Mouse (Mus musculus): Measurements from ENCODE around the gene Ifit2. TPM values are rescaled to one million over a fixed set of nuclear protein-coding genes. Genes with fewer than 3 reads are reported as not detected.
"Not testable (repeated sequence)": the region's sequence is repeated elsewhere in the genome, so short reads cannot be mapped to it uniquely, and the experiment has no call there.

Gene Ifit2
- polyA plus RNA-seq, 1 experiment from 2014 or later, result 5.2 TPM

DNA sequence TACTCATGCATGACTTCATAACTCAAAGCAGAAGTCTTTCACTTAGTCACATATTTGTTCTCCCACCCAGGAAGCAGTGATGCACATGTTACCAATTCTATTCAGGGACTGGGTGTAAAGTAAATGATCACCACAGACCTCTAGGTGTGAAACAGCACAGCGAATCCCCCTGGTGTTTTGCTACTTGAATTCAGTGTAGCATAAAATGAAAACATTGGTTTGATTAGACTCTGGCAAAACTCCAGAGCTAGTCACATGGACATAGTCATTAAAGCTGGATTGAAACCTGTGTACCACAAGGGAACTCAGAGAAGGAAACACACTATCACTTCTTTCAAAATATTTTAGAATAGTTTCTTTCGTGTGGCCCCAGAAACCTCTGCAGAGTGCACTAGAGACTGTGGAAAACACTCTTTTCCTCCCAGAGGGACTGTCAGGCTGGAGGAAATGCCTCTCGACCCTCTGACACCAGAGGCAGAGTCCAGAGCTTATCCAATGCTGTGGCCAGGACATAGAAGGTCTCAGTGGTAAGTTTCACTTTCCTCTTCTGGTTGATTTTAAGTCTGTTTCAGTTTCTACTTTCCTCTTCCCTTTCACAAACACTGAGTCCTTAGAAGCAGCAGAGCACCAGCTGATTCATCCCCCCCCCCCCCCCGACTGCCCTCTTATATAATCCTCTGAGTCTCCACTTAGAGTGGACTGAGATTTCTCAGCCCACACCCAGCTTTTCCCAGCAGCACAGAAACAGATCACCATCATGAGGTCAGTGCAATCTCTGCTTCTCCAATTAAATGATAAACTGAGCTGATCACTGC, 57.0 kb downstream of the Ifit2 start, which contains the start of gene Ifit3b:
Ifit3b (plus strand) TSS at position 734 of the 815 bp plus-strand sequence.
- not testable (repeated sequence) for ATAC-seq (ENCODE audit: low FRiP score, low read depth); H3K36me3 ChIP-seq
- WGBS, result 56% methylated on average over 4 of the region's 4 CpGs

DNA sequence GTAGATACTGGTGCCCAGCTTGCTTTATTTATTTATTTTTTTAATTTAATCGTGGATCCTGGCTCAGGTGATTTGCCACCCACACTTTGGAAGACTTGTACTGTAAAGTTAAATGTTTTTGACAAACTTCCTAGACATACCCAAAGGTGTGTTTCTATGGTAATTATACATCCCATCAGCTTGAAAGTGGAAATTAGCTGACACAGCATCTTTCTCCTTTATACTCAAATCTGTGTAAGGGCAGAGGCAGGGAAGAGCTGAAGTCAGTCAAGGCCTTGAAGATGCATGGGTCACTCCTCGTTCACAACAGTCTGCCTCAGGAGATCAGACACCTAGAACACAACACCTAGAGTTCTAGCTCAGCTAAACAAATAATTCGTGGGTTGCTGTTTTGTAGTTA, 59.6 kb downstream of the Ifit2 start:
- H3K36me3 ChIP-seq; H3K9me3 ChIP-seq; H3K27me3 ChIP-seq; ATAC-seq (ENCODE audit: low FRiP score, low read depth); H3K4me3 ChIP-seq; H3K4me2 ChIP-seq (replicated peaks); H3K4me1 ChIP-seq; H3K27ac ChIP-seq (replicated peaks); H3K9ac ChIP-seq (replicated peaks): not testable (repeated sequence)
- WGBS, result 79% methylated on average over 3 of the region's 3 CpGs

More for the DNA sequence above, 57.0 kb downstream of the Ifit2 start, which contains the start of gene Ifit3b:
- not testable (repeated sequence) for H3K4me1 ChIP-seq; H3K9me3 ChIP-seq; H3K27ac ChIP-seq (replicated peaks); H3K4me2 ChIP-seq (replicated peaks); H3K27me3 ChIP-seq; H3K9ac ChIP-seq (replicated peaks); H3K4me3 ChIP-seq

DNA sequence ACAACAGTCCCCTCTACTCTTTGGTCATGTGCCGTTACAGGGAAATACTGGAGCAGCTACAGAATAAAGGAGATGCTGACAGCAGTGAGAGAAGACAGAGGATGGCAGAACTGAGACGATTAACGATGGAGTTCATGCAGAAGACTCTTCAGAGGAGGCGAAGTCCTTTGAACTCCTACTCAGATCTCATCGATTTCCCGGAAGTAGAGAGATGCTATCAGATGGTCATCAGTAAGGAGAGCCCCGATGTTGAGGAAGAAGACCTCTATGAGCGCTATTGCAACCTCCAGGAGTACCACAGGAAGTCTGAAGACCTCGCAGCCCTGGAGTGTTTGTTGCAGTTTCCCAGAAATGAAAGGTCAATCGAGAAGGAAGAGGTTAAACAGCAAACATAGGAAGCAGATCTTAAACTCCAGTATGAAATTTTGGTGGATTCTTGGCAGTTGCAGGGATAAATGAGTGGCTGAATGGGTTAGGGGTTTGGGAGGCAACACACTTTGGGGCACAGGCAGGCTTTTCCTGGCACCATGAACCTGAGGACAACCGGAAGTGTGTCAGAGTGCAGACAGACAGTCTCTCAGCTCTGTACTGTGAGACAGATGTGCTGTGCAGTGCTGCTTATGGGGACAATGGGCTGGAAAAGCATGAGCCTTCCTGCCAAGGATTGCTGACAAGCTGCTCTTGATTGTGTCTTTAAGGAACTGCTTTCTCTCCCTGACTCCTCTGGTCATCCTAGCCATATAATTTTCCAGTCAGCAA, 61.9 kb downstream of the Ifit2 start:
- 89% methylated on average over 5 of the region's 11 CpGs for WGBS
- not testable (repeated sequence) for H3K36me3 ChIP-seq; H3K4me1 ChIP-seq; H3K4me2 ChIP-seq (replicated peaks); H3K27ac ChIP-seq (replicated peaks); H3K9ac ChIP-seq (replicated peaks); ATAC-seq (ENCODE audit: low FRiP score, low read depth); H3K27me3 ChIP-seq; H3K4me3 ChIP-seq; H3K9me3 ChIP-seq

DNA sequence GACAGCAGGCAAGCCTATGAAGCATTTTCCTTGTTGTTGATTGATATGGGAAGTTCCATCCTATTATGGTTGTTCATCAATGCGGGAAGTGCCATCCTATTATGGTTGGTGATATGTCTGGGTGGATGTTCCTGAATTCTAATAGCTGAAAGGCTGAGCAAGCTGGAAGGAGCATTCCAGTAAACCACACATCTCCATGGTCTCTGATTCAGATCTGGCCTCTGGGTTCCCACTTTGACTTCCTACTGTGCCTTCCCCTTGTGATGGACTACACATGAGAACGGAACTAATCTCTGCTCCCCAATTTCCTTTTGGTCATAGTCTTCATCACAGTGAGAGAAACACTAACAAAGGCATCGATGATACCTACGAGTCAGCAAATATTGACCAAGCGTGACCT, 70.4 kb downstream of the Ifit2 start:
- H3K4me1 ChIP-seq, result no peaks in the 10 kb centered on the region
- no peak overlapping the region for H3K4me3 ChIP-seq
- no peak overlapping the region for H3K27ac ChIP-seq (replicated peaks)
- 93% methylated on average over 5 of the region's 5 CpGs for WGBS
- ATAC-seq (ENCODE audit: low FRiP score, low read depth), result no peak
- no peak overlapping the region for H3K4me2 ChIP-seq (replicated peaks)
- no peaks in the 10 kb centered on the region for H3K9me3 ChIP-seq
- no peaks in the 10 kb centered on the region for H3K36me3 ChIP-seq
- no peaks in the 10 kb centered on the region for H3K27me3 ChIP-seq
- H3K9ac ChIP-seq (replicated peaks), result no peak overlapping the region

DNA sequence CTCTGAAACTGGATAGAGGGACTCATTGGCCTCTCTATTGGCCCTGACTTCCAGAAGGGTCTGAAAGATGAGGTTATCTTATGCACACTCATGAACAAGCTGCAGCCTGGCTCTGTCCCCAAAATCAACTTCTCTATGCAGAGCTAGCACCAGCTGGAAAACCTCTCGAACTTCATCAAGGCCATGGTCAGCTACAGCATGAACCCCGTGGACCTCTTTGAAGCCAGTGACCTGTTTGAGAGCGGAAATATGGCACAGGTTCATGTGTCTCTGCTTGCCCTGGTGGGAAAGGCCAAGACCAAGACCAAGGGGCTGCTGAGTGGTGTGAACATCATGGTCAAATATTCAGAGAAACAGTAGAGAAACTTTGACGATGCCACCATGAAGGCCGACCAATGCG, 73.3 kb downstream of the Ifit2 start:
- no peaks in the 10 kb centered on the region for H3K9me3 ChIP-seq
- no peak overlapping the region for H3K4me3 ChIP-seq
- WGBS, result 89% methylated on average over 6 of the region's 6 CpGs
- no peak overlapping the region for H3K9ac ChIP-seq (replicated peaks)
- no peak overlapping the region for H3K4me2 ChIP-seq (replicated peaks)
- H3K27me3 ChIP-seq, result no peaks in the 10 kb centered on the region
- ATAC-seq (ENCODE audit: low FRiP score, low read depth), result no peak
- no peak overlapping the region for H3K27ac ChIP-seq (replicated peaks)
- no peaks in the 10 kb centered on the region for H3K36me3 ChIP-seq
- H3K4me1 ChIP-seq, result no peaks in the 10 kb centered on the region

DNA sequence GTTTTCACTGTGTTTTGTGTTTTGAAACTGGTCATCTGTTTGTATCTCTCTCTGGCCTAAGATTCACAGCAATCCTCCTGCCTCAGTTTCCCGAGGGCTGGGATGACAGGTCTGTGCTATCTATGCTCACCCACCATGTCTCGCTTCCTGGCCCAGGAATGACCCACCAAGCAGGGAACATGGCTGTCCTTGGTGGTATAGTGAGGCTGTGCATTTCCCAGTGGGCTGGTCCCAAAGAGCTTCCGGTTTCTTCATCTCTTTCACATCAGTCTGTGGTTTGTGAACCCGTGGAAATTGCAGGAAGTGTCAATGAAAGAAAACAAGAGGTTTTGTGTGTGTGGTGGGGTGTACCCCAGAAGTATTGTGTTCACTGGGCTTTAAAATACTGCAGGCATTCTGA, 74.2 kb downstream of the Ifit2 start:
- no peak overlapping the region for H3K4me2 ChIP-seq (replicated peaks)
- no peak overlapping the region for H3K27ac ChIP-seq (replicated peaks)
- no peak for ATAC-seq (ENCODE audit: low FRiP score, low read depth)
- no peaks in the 10 kb centered on the region for H3K36me3 ChIP-seq
- H3K4me3 ChIP-seq, result no peak overlapping the region
- H3K4me1 ChIP-seq, result no peaks in the 10 kb centered on the region
- 84% methylated on average over 4 of the region's 4 CpGs for WGBS
- H3K9me3 ChIP-seq, result no peaks in the 10 kb centered on the region
- no peaks in the 10 kb centered on the region for H3K27me3 ChIP-seq
- no peak overlapping the region for H3K9ac ChIP-seq (replicated peaks)

Other genes starting within 250 kb of the Ifit2 start
- 1.5 and 2.3 TPM in 2 replicates for gene Ch25h, start 75.5 kb upstream of the Ifit2 start, polyA plus RNA-seq (2016; fragmentation: Nextera tagmentation; extraction: Ambion mirVana)
- 23.0 and 25.3 TPM in 2 replicates for gene Lipa, start 23.2 kb upstream of the Ifit2 start, polyA plus RNA-seq (2016; fragmentation: Nextera tagmentation; extraction: Ambion mirVana)
- 0.38 and 1.2 TPM in 2 replicates for gene Ifit3, start 32.8 kb downstream of the Ifit2 start, polyA plus RNA-seq (2016; fragmentation: Nextera tagmentation; extraction: Ambion mirVana)
- 0.43 and 0.47 TPM in 2 replicates for gene Ifit1bl1, start 51.3 kb downstream of the Ifit2 start, polyA plus RNA-seq (2016; fragmentation: Nextera tagmentation; extraction: Ambion mirVana)
- gene Ifit3b, start 57.3 kb downstream of the Ifit2 start, polyA plus RNA-seq (2016; fragmentation: Nextera tagmentation; extraction: Ambion mirVana), result 0.15 and 0.18 TPM in 2 replicates
- 0.27 TPM in 1 of 2 replicates, not detected in the other for gene Ifit1bl2, start 90.0 kb downstream of the Ifit2 start, polyA plus RNA-seq (2016; fragmentation: Nextera tagmentation; extraction: Ambion mirVana)
- 0.26 and 0.30 TPM in 2 replicates for gene Ifit1, start 90.2 kb downstream of the Ifit2 start, polyA plus RNA-seq (2016; fragmentation: Nextera tagmentation; extraction: Ambion mirVana)
- 3.1 and 3.6 TPM in 2 replicates for gene Slc16a12, start 196.6 kb downstream of the Ifit2 start, polyA plus RNA-seq (2016; fragmentation: Nextera tagmentation; extraction: Ambion mirVana)